Mouse (Mus musculus): Measurements from ENCODE around the gene Slc39a10.
"Not testable (repeated sequence)": the region's sequence is repeated elsewhere in the genome, so short reads cannot be mapped to it uniquely, and the experiment has no call there.

GRCm38 (mm10) chr1:46769318-46769717, 123.3 kb downstream of the Slc39a10 start:
- not testable (repeated sequence) for TF ChIP-seq CTCF (IDR thresholded peaks at IDR 0.05; ENCODE audit: borderline replicate concordance, extremely low read depth, insufficient read depth, insufficient read length); POLR2A (IDR thresholded peaks at IDR 0.05; ENCODE audit: borderline replicate concordance, extremely low read depth, insufficient read depth, insufficient read length, poor library complexity, severe bottlenecking)

Measured in brain, embryonic 14.5 days (tissue).